Mouse (Mus musculus) urinary bladder, postnatal 4 days (tissue): Measurements from ENCODE around the gene Olfr1167.
"Not testable (repeated sequence)": the region's sequence is repeated elsewhere in the genome, so short reads cannot be mapped to it uniquely, and the experiment has no call there.

ENCODE experiments used
- DNase-seq, 2 experiments: peaks; one replicate each; pipeline ENCODE4 v3.0.0; 2021 to 2022; ENCODE audit warnings: low spot score in 2 of 2

Gene Olfr1167

GRCm38 (mm10) chr2:88155093-88155492 is at the start of gene Olfr1167:
Olfr1167 (minus strand) TSS chr2:88155193.
- DNase-seq, result not testable (repeated sequence)

DNA sequence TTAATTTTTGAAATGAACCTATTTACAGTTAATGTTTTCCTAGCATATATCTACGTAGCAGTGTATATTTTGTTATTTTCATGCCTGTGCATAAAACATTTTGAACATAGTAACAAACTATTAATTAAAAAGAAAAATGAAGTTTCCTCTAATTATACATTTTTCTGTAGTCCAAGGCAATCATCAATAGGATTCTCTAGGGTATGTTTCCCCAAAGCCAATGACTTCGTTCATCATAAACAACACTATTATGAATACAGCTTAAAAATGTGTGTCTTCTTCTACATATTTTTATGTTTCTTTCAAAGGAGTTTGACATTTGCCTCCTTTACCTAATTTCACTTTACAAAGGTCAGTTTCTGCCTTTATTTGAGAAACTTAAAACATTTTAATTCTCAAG is 26.6 kb upstream of the Olfr1167 start, which contains the start of gene Olfr1168:
Gene Olfr1168, plus strand, starts transcription at position 301 of the 400 bp plus-strand sequence.
- no peak for DNase-seq

- no peak for DNase-seq
Observed at GRCm38 (mm10) chr2:88128172-88128571, 26.8 kb downstream of the Olfr1167 start, which contains the start of gene Olfr1166. Olfr1166 (minus strand) TSS chr2:88128272.
